Mouse (Mus musculus) kidney, adult 9 months (tissue): Measurements from ENCODE around the gene Rhox4f.
"Not testable (repeated sequence)": the region's sequence is repeated elsewhere in the genome, so short reads cannot be mapped to it uniquely, and the experiment has no call there.

ENCODE experiments used
- DNase-seq: peaks from one replicate; pipeline ENCODE4 v3.0.0; 2022

Gene Rhox4f

DNA sequence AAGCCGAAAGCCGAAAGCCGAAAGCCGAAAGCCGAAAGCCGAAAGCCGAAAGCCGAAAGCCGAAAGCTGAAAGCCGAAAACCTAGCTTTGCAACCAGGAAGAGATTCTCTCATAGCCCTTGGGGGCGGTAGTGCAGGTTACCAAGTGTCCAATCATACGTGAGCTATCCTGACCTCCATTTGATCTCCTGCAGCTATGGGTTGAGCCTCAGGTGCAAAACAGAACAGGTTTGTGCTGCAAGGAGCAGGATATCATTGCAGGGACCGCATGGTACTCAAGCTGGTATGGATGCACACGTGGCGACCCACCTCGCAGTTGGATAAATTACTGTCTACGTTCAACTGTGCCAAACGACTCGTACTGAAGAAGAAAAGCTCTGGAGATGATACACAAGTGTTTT, at the start of gene Rhox4f:
Rhox4f (minus strand) TSS at position 101 of the 400 bp plus-strand sequence.
- not testable (repeated sequence) for DNase-seq

DNA sequence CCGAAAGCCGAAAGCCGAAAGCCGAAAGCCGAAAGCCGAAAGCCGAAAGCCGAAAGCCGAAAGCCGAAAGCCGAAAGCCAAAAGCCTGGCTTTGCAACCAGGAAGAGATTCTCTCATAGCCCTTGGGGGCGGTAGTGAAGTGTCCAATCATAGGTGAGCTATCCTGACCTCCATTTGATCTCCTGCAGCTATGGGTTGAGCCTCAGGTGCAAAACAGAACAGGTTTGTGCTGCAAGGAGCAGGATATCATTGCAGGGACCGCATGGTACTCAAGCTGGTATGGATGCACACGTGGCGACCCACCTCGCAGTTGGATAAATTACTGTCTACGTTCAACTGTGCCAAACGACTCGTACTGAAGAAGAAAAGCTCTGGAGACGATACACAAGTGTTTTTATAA, 43.7 kb upstream of the Rhox4f start, which contains the start of gene Rhox4g:
Rhox4g (minus strand) TSS at position 101 of the 400 bp plus-strand sequence.
- not testable (repeated sequence) for DNase-seq

DNA sequence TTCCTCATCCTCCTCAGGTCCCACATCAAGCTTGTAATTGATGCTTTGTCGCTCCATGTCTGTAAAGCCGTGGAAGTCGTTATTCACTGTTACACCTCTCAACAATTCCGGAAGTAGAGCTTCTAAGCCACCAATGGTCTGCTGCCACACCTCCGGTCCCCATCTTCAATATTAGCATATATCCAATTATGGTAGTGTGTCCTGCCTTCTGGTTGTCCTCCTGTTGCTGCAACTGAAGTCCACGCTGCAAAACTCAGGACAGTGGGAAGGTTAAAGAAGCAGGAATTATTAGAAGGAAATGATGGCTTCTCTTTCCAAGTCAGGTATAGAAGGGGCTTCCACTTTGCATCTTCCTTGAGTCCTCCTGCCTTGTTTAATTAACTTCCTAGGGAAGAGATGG, 35.9 kb upstream of the Rhox4f start, which contains the start of gene Rhox2g:
Rhox2g (minus strand) TSS at position 101 of the 400 bp plus-strand sequence.
- not testable (repeated sequence) for DNase-seq

DNA sequence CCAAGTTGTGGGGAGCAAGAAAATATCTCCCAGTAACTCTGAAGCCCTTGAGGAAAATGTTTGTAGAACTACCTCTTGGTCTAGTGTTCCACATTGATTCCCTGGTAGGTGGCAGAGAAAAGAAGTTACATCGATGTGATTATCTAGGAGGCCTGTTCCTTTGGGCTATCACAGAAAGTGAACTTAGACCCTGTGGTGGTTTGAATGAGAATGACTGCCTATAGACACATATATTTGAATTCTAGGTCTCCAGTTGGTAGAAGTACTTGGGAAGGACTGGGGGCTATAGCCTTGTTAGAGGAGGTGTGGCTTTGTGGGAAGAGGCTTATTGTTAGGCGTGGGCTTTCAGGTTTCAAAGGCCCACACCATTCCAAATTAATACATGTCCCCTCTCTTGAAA, 21.0 kb upstream of the Rhox4f start, which contains the start of gene Rhox3g:
Rhox3g (minus strand) TSS at position 101 of the 400 bp plus-strand sequence.
- DNase-seq, result not testable (repeated sequence)

DNA sequence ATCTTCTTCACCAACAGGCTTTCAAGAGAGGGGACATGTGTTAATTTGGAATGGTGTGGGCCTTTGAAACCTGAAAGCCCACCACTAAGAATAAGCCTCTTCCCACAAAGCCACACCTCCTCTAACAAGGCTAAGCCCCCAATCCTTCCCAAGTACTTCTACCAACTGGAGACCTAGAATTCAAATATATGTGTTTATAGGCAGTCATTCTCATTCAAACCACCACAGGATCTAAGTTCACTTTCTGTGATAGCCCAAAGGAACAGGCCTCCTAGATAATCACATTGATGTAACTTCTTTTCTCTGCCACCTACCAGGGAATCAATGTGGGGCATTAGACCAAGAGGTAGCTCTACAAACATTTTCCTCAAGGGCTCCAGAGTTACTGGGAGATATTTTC, 26.8 kb downstream of the Rhox4f start, which contains the start of gene Rhox3f:
Rhox3f (plus strand) TSS at position 301 of the 400 bp plus-strand sequence.
- not testable (repeated sequence) for DNase-seq

DNA sequence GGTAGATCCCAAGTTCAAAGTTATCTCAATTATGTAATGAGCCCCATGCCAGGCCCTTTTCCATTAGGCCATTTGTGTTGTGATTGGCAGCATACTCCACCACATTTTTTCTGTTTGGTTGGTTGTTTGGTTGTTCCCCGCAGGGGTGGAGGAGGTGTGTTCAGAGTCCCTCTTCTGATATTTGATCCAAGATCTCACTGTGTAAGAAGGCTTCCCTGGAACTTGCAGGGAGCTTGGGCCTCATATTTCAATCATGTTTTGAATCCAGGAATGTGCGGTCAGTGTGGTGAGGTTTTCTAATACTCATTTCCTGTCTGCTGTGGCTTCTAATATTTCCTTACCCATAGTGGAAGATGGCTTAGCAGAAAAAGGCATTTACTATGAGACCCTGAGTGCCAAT, 34.9 kb downstream of the Rhox4f start:
- peak; percentile 0 for DNase-seq

DNA sequence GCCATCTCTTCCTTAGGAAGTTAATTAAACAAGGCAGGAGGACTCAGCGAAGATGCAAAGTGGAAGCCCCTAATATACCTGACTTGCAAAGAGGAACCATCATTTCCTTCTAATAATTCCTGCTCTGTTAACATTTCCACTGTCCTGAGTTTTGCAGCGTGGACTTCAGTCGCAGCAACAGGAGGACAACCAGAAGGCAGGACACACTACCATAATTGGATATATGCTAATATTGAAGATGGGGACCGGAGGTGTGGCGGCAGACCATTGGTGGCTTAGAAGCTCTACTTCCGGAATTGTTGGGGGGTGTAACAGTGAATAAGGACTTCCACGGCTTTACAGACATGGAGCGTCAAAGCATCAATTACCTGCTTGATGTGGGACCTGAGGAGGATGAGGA, 36.4 kb downstream of the Rhox4f start, which contains the start of gene Rhox2f:
Rhox2f (plus strand) TSS at position 301 of the 400 bp plus-strand sequence.
- not testable (repeated sequence) for DNase-seq

GRCm38 (mm10) chrX:37557112-37557511, 50.4 kb downstream of the Rhox4f start, which contains the start of gene Rhox4e:
Gene Rhox4e, plus strand, starts transcription at chrX:37557412.
- not testable (repeated sequence) for DNase-seq
